Mouse (Mus musculus) brown adipose tissue, adult 24 weeks (tissue): ENCODE data around the gene Snapc5. TPM values are rescaled to one million over a fixed set of nuclear protein-coding genes. Genes with fewer than 3 reads are reported as not detected.
"Not testable (repeated sequence)": the region's sequence is repeated elsewhere in the genome, so short reads cannot be mapped to it uniquely, and the experiment has no call there.

Source experiments
- H3K27ac ChIP-seq: fragments of 200-500 bp; replicated peaks from 2 replicates; pipeline ENCODE4 v1.5.1; 2012; ENCODE audit warnings: low read depth, mild to moderate bottlenecking, low read length
- H3K4me1 ChIP-seq: fragments of 200-500 bp; 2 replicates; pipeline ENCODE4 v1.6.1; 2012; ENCODE audit warnings: low read length, mixed read lengths; ENCODE audit not compliant: control insufficient read depth, insufficient read depth, insufficient read length
- H3K4me3 ChIP-seq: fragments of 200-500 bp; 2 replicates; pipeline ENCODE4 v1.5.1; 2012; ENCODE audit warnings: low read depth, mild to moderate bottlenecking, low read length, moderate library complexity; ENCODE audit not compliant: insufficient read depth
- polyA plus RNA-seq: library from polyadenylated mRNA; stranded (reverse); fragments of >200 nt; gene quantifications from 2 replicates; pipeline ENCODE4 v1.2.4, GENCODE M21; 2012; ENCODE audit not compliant: missing spikeins, insufficient read depth, insufficient read length

The Snapc5 gene
- polyA plus RNA-seq, 1 experiment, result 69.4 TPM

GRCm38 (mm10) chr9:64183295-64183694, 4.2 kb downstream of the Snapc5 start:
- H3K27ac ChIP-seq, H3K4me3 ChIP-seq, H3K4me1 ChIP-seq: not testable (repeated sequence)

- H3K4me1 ChIP-seq, result peaks cover 4% of the 10 kb centered on the region; the same call in 1 of the 2 replicates
- no peak overlapping the region for H3K4me3 ChIP-seq
- H3K27ac ChIP-seq, result no peak overlapping the region
Measured at GRCm38 (mm10) chr9:64184166-64184840, 5.2 kb downstream of the Snapc5 start.

GRCm38 (mm10) chr9:64193879-64194278, 14.8 kb downstream of the Snapc5 start:
- no peak overlapping the region for H3K27ac ChIP-seq
- no peaks in the 10 kb centered on the region for H3K4me1 ChIP-seq
- H3K4me3 ChIP-seq, result no peak overlapping the region

- H3K4me3 ChIP-seq, result no peak overlapping the region
- H3K4me1 ChIP-seq, result no peaks in the 10 kb centered on the region
- no peak overlapping the region for H3K27ac ChIP-seq
Measured at GRCm38 (mm10) chr9:64195554-64195953, 16.5 kb downstream of the Snapc5 start.

- H3K4me3 ChIP-seq, result no peak overlapping the region
- no peaks in the 10 kb centered on the region for H3K4me1 ChIP-seq
- no peak overlapping the region for H3K27ac ChIP-seq
Measured at GRCm38 (mm10) chr9:64197524-64197923, 18.4 kb downstream of the Snapc5 start.

- Histone ChIP-seq H3K4me1 (no peaks in the 10 kb centered on the region), H3K27ac (no peak overlapping the region), H3K4me3 (no peak overlapping the region)
Measured at GRCm38 (mm10) chr9:64198068-64198762, 19.1 kb downstream of the Snapc5 start.

- H3K4me1 ChIP-seq, H3K4me3 ChIP-seq, H3K27ac ChIP-seq: not testable (repeated sequence)
Measured at GRCm38 (mm10) chr9:64198763-64199418, 19.8 kb downstream of the Snapc5 start.

GRCm38 (mm10) chr9:64199897-64200296, 20.8 kb downstream of the Snapc5 start:
- no peak overlapping the region for H3K4me3 ChIP-seq
- H3K4me1 ChIP-seq, result no peaks in the 10 kb centered on the region
- H3K27ac ChIP-seq, result no peak overlapping the region

GRCm38 (mm10) chr9:64202331-64202730, 23.3 kb downstream of the Snapc5 start:
- H3K4me1 ChIP-seq, result no peaks in the 10 kb centered on the region
- H3K4me3 ChIP-seq, result no peak overlapping the region
- H3K27ac ChIP-seq, result no peak overlapping the region

GRCm38 (mm10) chr9:64202866-64203265, 23.8 kb downstream of the Snapc5 start:
- Histone ChIP-seq H3K4me1 (no peaks in the 10 kb centered on the region), H3K4me3 (no peak overlapping the region), H3K27ac (no peak overlapping the region)

- no peak overlapping the region for H3K4me3 ChIP-seq
- H3K27ac ChIP-seq, result no peak overlapping the region
- no peaks in the 10 kb centered on the region for H3K4me1 ChIP-seq
Measured at GRCm38 (mm10) chr9:64207509-64208084, 28.5 kb downstream of the Snapc5 start.

GRCm38 (mm10) chr9:64214452-64214851, 35.4 kb downstream of the Snapc5 start:
- Histone ChIP-seq H3K4me1 (0 out of 2 replicates have a peak, but pooled peaks cover 2% of the 10 kb centered on the region), H3K27ac (no peak overlapping the region), H3K4me3 (no peak overlapping the region)

GRCm38 (mm10) chr9:64216090-64216489, 37.0 kb downstream of the Snapc5 start:
- 0 out of 2 replicates have a peak, but pooled peaks cover 2% of the 10 kb centered on the region for H3K4me1 ChIP-seq
- H3K4me3 ChIP-seq, result no peak overlapping the region
- no peak overlapping the region for H3K27ac ChIP-seq

- no peak overlapping the region for H3K4me3 ChIP-seq
- no peak overlapping the region for H3K27ac ChIP-seq
Measured at GRCm38 (mm10) chr9:64216641-64217040, 37.6 kb downstream of the Snapc5 start.

GRCm38 (mm10) chr9:64217887-64218286, 38.8 kb downstream of the Snapc5 start:
- Histone ChIP-seq H3K4me3 (no peak overlapping the region), H3K4me1 (0 out of 2 replicates have a peak, but pooled peaks cover 2% of the 10 kb centered on the region), H3K27ac (no peak overlapping the region)

More at GRCm38 (mm10) chr9:64216641-64217040, 37.6 kb downstream of the Snapc5 start:
- H3K4me1 ChIP-seq, result 0 out of 2 replicates have a peak, but pooled peaks cover 2% of the 10 kb centered on the region
